Comparison of ENCODE assay signal across 9 mouse cellular contexts in the genomic region with DNA sequence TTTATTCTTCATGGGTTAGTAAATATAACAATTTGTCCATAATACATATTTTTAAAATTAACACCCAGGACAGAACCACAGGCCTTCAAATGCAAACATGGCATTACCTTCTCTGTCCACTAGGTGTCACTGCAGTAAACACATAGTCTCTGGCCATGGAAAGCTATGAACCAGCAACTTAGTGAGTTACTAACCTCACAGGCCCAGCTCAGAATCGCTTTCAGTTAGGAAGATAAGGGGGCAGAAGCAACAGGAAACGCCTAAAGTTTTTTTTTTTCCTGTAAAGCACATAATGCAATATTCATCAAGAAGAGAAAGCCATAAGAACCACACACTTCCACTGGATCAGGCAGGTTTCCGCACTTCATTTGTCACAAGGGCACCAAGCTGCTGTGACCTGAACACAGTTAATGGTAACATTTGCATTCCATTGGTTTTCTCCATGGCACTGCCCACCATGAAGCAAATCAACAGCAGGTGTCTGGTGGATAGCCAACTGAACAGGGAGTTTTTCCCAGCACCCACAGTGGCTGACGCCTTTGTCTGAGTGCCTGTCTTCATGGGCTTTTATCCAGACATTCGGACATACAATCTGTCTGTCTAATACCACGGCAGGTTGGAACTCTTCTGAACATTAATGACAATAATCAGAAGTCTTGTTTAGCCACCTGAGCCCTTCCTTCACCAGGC. TPM values are rescaled to one million over a fixed set of nuclear protein-coding genes. Genes with fewer than 3 reads are reported as not detected.
DNase-seq lines count a peak whose midpoint lies in the region; ATAC-seq lines count a peak whose summit lies in the region.
"Had no signal": no experiment of that assay in that cellular context is flagged by ENCODE, and none has a peak within 500 bp of the region (broad histone marks: within the 10 kb centered on the region; RNA-seq: fewer than 3 reads in every experiment).

No protein-coding gene starts in this region.

- no peak overlapping the region for H3K27ac ChIP-seq in kidney, embryonic 14.5 days (ENCODE audit: low read depth, low read length)
- no peak overlapping the region for H3K27ac ChIP-seq in embryonic facial prominence, embryonic 10.5 days (replicated peaks)
- H3K27ac ChIP-seq in hindbrain, embryonic 10.5 days, result peak overlapping the region; percentile 87
- peak overlapping the region; percentile 79 for H3K27ac ChIP-seq in midbrain, embryonic 12.5 days (replicated peaks)
- H3K27ac ChIP-seq: liver, embryonic 15.5 days had no signal

- H3K36me3 ChIP-seq in kidney, embryonic 14.5 days (ENCODE audit: control insufficient read depth, insufficient read depth, low read length), result no peaks in the 10 kb centered on the region
- H3K36me3 ChIP-seq in embryonic facial prominence, embryonic 10.5 days (replicated peaks), result no peaks in the 10 kb centered on the region
- no peaks in the 10 kb centered on the region for H3K36me3 ChIP-seq in hindbrain, embryonic 10.5 days
- no peaks in the 10 kb centered on the region for H3K36me3 ChIP-seq in midbrain, embryonic 12.5 days
- H3K36me3 ChIP-seq: liver, embryonic 15.5 days had no signal

- no peak for ATAC-seq in kidney, embryonic 14.5 days (ENCODE audit: low FRiP score, low TSS enrichment)
- no peak; the same call in 1 of the 2 replicates for ATAC-seq in midbrain, embryonic 12.5 days (ENCODE audit: low FRiP score, low read depth)

- no peak overlapping the region for H3K9ac ChIP-seq in kidney, embryonic 14.5 days (ENCODE audit: low read depth, low read length)
- no peak overlapping the region for H3K9ac ChIP-seq in midbrain, embryonic 12.5 days (replicated peaks)
- H3K9ac ChIP-seq: liver, embryonic 15.5 days had no signal

- H3K4me1 ChIP-seq in kidney, embryonic 14.5 days (ENCODE audit: control insufficient read depth, insufficient read depth, low read length), result no peaks in the 10 kb centered on the region
- H3K4me1 ChIP-seq in embryonic facial prominence, embryonic 10.5 days, result no peaks in the 10 kb centered on the region
- peaks cover 26% of the 10 kb centered on the region for H3K4me1 ChIP-seq in hindbrain, embryonic 10.5 days (replicated peaks)
- H3K4me1 ChIP-seq in midbrain, embryonic 12.5 days, result peaks cover 15% of the 10 kb centered on the region; the same call in 1 of the 2 replicates
- H3K4me1 ChIP-seq: liver, embryonic 15.5 days had no signal

- 62% methylated on average over 6 of the region's 6 CpGs for WGBS in kidney, embryonic 14.5 days
- 65% methylated on average over 6 of the region's 6 CpGs for WGBS in embryonic facial prominence, embryonic 10.5 days
- 50% methylated on average over 6 of the region's 6 CpGs for WGBS in hindbrain, embryonic 10.5 days
- 37% methylated on average over 6 of the region's 6 CpGs for WGBS in midbrain, embryonic 12.5 days

- no peak overlapping the region for H3K4me2 ChIP-seq in kidney, embryonic 14.5 days (replicated peaks; ENCODE audit: low read depth, low read length)
- peak overlapping the region; percentile 25; the same call in 1 of the 2 replicates for H3K4me2 ChIP-seq in midbrain, embryonic 12.5 days (replicated peaks)
- H3K4me2 ChIP-seq: liver, embryonic 15.5 days had no signal

- no peaks in the 10 kb centered on the region for H3K9me3 ChIP-seq in kidney, embryonic 14.5 days (ENCODE audit: control insufficient read depth, low read length)
- no peaks in the 10 kb centered on the region for H3K9me3 ChIP-seq in embryonic facial prominence, embryonic 10.5 days
- no peaks in the 10 kb centered on the region for H3K9me3 ChIP-seq in hindbrain, embryonic 10.5 days
- H3K9me3 ChIP-seq in midbrain, embryonic 12.5 days, result no peaks in the 10 kb centered on the region
- H3K9me3 ChIP-seq: liver, embryonic 15.5 days had no signal

- H3K27me3 ChIP-seq in kidney, embryonic 14.5 days (ENCODE audit: control insufficient read depth, insufficient read depth, low read length), result no peaks in the 10 kb centered on the region
- no peaks in the 10 kb centered on the region for H3K27me3 ChIP-seq in embryonic facial prominence, embryonic 10.5 days (replicated peaks; ENCODE audit: low read depth, poor library complexity, severe bottlenecking)
- no peaks in the 10 kb centered on the region for H3K27me3 ChIP-seq in hindbrain, embryonic 10.5 days (ENCODE audit: insufficient read depth, poor library complexity, severe bottlenecking)
- H3K27me3 ChIP-seq in midbrain, embryonic 12.5 days, result no peaks in the 10 kb centered on the region
- H3K27me3 ChIP-seq: liver, embryonic 15.5 days had no signal

- DNase-seq in kidney, adult 11 months, result peak; percentile 50
- DNase-seq in ZHBTc4 (ENCODE audit: low read depth, low spot score), result peak; percentile 70
- peak; percentile 31 for DNase-seq in embryonic facial prominence, embryonic 10.5 days (ENCODE audit: low spot score)
- DNase-seq in hindbrain, embryonic 10.5 days (ENCODE audit: low spot score), result no peak
- peak; percentile 23 to 35 for DNase-seq in layer of hippocampus, adult 8-10 months (ENCODE audit: low spot score in 2 of 2)
- peak; percentile 27 to 31 for DNase-seq in spleen, postnatal 36 days (ENCODE audit: low spot score in 2 of 2)

- H3K4me3 ChIP-seq in kidney, embryonic 14.5 days (ENCODE audit: low read length), result no peak overlapping the region
- H3K4me3 ChIP-seq in embryonic facial prominence, embryonic 10.5 days, result no peak overlapping the region
- no peak overlapping the region for H3K4me3 ChIP-seq in hindbrain, embryonic 10.5 days
- H3K4me3 ChIP-seq in midbrain, embryonic 12.5 days, result no peak overlapping the region
- H3K4me3 ChIP-seq: liver, embryonic 15.5 days had no signal

RNA-seq across cellular contexts. Expression of a gene that starts 17.6 kb away (rescaled TPM):
- polyA plus RNA-seq in kidney, embryonic 14.5 days (2014; fragmentation: Nextera tagmentation; extraction: Ambion mirVana), result 2.2 and 3.4 TPM in 2 replicates
- 1.1 and 2.0 TPM in 2 replicates for polyA plus RNA-seq in embryonic facial prominence, embryonic 10.5 days (2016; fragmentation: Nextera tagmentation; extraction: Ambion mirVana)
- 0.96 and 1.4 TPM in 2 replicates for polyA plus RNA-seq in hindbrain, embryonic 10.5 days (2016; fragmentation: Nextera tagmentation; extraction: Ambion mirVana)
- total RNA-seq in layer of hippocampus, adult 8-10 months (2022), result 1 to 10 TPM in 1 of 4 experiments, under 1 TPM in 2, not detected in 1; 0.41 to 1.7 (median 0.82) TPM
- 0.69 and 0.83 TPM in 2 replicates for polyA plus RNA-seq in midbrain, embryonic 12.5 days (2016; fragmentation: Nextera tagmentation; extraction: Ambion mirVana)

RNA-seq across cellular contexts. Expression of a gene that starts 34.4 kb away (rescaled TPM):
- 838 and 851 TPM in 2 replicates for polyA plus RNA-seq in kidney, embryonic 14.5 days (2014; fragmentation: Nextera tagmentation; extraction: Ambion mirVana)
- polyA plus RNA-seq in embryonic facial prominence, embryonic 10.5 days (2016; fragmentation: Nextera tagmentation; extraction: Ambion mirVana), result 764 and 848 TPM in 2 replicates
- polyA plus RNA-seq in hindbrain, embryonic 10.5 days (2016; fragmentation: Nextera tagmentation; extraction: Ambion mirVana), result 803 and 848 TPM in 2 replicates
- 100 to 1,000 TPM; 319 to 349 (median 332) TPM for total RNA-seq in layer of hippocampus, adult 8-10 months (2022)
- polyA plus RNA-seq in midbrain, embryonic 12.5 days (2016; fragmentation: Nextera tagmentation; extraction: Ambion mirVana), result 569 and 644 TPM in 2 replicates

Comparison
In these comparisons a context has a peak if more than half of its experiments do, and no peak if none do; other contexts are left out.
1. H3K27ac ChIP-seq: peak in hindbrain, embryonic 10.5 days (single experiment) and midbrain, embryonic 12.5 days (single experiment); none in kidney, embryonic 14.5 days (single experiment) and embryonic facial prominence, embryonic 10.5 days (single experiment).